Mouse (Mus musculus) cerebellum, postnatal 25 days (tissue): ENCODE measurements at regions not wholly inside any gene's neighbourhood (a gene's known extent, or its start where the extent isn't known, plus 50 kb on each side); places are given as distances from the start of the nearest gene placed in this dataset.
"Not testable (repeated sequence)": the region's sequence is repeated elsewhere in the genome, so short reads cannot be mapped to it uniquely, and the experiment has no call there.

Experiments
- DNase-seq, 2 experiments: peaks; one replicate each; pipeline ENCODE4 v3.0.0; 2021; ENCODE audit warnings: mixed read lengths in 2 of 2

DNA sequence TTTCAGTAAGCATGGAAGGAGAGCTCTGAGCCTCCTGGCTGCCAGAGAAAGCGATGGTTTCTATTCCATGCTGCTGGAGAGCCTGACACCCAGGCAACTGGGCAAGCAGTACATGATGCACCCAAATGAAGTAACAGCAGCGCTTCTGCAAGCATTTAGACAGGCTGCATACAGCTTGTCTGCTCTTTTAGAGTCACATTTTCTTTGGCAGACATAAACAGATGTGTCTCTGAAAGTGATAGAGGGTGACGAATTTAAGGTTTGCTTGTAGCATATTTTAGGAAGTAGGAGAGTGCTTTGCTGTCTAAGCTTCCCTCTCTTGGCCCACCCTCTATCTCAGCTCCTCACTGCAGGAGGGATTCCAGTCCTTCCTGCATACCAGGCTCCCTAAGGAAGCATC lies 384.0 kb upstream of the Klhl29 start:
- DNase-seq, result no peak

GRCm38 (mm10) chr12:5757766-5758165 lies 382.3 kb upstream of the Klhl29 start:
- DNase-seq, result no peak

DNA sequence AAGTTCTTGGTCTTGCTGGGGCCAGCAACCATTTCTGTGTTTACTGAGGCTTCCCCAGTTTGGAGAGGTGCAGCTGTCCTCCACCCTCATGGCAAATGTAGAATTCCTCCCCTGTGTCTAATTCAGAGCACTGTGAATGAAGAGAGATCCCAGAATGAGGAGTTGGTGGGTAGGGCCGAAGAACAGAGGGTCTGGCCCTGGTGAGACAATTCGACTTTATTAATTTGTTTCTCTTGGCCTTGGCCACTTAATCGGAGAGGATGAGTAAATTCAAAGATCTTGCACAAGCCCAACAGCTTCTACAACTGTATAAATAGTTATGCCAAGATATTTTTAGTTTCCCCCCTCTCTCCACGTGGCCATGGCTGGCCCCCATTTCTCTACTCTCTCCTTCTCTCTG lies 381.9 kb upstream of the Klhl29 start:
- no peak for DNase-seq

DNA sequence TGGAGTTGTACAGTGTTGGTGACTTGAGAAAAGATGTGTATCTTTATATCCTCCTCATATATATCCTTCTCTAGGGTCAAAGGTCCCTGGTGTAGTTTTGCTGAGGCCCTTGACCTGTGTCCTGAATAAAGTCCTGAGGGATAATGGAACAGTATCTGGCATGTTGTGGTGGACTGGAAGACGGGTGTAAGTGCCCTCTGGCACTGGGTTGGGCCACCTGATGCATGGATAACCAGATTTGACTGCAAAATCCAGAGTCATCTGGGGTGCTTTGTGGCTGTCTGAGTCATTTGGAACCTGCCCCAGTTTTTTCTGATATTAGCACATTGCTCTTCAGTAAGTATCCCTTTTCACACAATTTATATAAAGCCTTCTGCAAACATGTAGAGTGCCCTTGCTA lies 378.3 kb upstream of the Klhl29 start:
- no peak for DNase-seq

DNA sequence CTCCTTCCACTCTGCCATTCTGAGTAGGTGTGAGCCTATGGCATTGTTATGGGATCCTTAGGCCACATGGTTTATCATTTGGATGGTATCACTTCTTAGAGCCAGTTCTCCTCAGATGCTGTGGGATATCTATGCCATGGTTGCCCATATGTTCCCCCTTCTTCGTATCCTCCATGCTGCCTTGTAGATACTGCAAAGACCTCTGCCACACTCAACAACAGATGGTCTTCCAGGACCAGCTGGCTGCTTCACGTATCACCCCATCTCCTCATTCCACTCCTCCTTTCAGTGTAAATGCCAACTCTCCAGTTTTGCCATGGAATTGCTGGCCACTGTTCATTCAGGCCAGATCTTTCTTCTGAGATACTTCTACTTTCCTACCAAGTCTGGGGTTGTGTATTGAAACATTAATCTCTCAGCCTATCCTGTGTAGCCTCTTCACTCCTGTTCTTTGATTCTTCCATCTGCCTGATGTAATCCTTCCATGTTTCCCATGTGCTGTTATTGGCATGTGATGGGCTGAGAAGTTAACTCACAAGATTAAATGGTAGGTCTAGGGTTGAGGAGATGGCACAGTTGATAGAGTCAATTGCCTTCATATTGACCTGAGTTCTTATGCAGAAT lies 368.7 kb upstream of the Klhl29 start:
- DNase-seq, result no peak

GRCm38 (mm10) chr12:5736066-5736465 lies 360.6 kb upstream of the Klhl29 start:
- DNase-seq, result no peak

DNA sequence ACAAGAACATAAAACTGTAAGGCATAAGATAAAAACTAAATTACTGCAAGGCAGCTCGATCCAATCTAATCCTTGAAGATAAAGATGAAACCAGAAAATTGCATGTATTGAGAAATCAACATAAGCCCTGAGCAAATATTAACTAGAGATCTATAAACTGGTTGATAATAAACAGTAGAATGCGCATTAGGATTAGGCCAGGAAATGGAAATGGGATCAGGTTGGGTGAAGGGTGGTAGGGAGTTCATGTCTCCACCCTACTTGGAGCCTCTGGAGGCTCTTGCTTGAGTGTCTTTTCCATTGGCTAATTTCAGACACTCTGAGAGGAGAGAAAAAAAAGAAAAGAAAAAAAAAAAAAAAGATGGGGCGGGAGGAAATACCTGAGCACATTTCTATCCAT lies 359.4 kb upstream of the Klhl29 start:
- no peak for DNase-seq

DNA sequence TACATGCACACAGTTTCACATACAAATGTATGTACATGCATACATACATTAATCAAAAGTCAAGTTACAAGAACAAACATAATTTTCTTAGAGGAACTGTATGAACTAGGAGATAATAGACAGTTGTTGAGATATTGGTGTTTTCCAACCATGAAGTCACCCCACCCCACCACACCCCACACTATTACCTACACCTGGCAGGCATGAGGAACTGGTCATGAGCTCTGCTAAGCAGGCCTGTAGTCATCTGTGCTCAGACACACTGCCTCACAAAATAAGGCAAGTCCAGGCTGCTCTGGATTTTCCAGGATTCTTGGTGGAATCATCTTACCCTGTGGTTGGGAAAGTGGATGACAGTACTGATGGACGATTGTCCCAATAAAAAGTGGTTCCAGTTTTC lies 347.6 kb upstream of the Klhl29 start:
- no peak for DNase-seq

- not testable (repeated sequence) for DNase-seq
These were observed 342.0 kb upstream of the Klhl29 start for GRCm38 (mm10) chr12:5717527-5717926.

- DNase-seq, result no peak
These were observed 323.4 kb upstream of the Klhl29 start for GRCm38 (mm10) chr12:5698778-5699454.

DNA sequence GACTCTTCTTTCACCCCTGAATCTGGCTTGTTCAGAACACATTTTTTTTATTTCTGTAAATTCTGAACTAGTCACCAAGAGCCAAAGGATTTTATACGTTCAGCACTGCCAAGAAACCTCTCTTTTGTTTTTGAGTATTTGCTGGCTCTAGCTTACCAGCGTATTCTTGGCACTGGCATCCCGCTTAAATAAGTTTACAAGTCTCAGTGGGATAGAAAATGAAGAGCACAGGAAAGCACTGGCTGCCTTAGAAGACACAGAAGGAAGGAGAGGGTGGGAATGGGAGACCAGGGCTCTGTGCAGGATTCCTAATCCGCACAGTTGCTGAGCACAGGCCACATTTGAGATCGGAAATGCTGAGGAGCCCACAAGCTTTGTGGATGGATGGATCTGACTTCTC lies 306.7 kb upstream of the Klhl29 start:
- DNase-seq, result no peak

DNA sequence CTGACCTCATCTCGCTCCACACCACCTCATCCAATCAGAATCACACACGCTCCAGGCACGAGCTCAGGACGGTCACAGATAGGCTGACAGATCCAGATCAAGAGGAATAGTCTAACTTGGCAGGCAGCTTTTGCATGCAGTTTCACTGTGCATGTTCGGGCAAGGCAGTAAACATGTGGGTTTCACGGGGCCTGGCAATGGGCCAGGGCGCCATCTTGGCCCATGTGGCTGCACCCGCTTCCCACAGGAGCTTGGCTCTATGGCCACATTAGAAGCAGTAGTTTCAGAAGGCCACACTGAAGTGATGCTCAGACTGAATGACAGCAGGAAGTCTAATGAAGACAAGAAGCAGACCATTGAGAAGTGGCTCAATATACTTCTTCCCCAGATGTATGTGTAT lies 302.6 kb upstream of the Klhl29 start:
- DNase-seq, result peak; percentile 5 to 11

DNA sequence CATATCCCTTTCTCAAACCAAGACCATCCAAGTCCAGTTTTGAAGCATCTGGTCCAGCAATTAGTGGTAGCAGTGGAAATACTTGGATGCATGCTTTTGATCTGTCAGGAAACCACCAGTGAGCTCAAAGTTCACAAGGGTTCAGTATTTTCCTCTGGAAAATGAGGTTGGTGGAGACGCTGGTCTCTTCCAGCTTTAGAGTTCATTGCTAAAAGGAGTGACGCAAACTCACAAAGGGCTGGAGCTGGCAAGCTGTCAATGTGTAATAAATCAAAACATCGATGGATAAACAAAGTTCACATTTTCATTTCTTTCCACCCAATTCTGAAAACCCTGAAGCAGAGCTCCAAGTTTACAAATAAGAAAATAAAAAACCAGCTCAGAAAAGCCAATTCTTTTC lies 293.0 kb upstream of the Klhl29 start:
- no peak for DNase-seq

GRCm38 (mm10) chr12:5637571-5638275 lies 262.2 kb upstream of the Klhl29 start:
- DNase-seq, result no peak

DNA sequence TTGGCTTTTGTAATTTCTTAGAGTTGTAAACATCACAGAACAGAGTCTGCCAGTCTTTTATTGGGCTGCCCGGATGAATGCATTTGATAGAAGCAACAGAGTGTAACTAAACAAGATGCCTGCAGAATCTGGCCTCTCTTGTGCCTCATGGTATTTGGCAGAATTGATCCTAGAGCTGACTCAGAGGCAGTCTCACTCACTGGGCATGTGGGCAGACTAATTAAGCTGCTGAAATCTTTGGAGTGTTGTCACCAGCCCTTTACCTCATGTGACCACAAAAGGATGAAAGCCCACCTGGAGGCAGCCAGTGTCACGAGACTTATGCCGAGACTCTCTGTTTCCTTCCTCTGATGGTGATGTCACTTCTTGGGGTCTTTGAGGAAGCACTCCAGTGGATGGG lies 258.5 kb upstream of the Klhl29 start:
- DNase-seq, result no peak

GRCm38 (mm10) chr12:5601084-5601654 lies 225.7 kb upstream of the Klhl29 start:
- DNase-seq, result no peak

DNA sequence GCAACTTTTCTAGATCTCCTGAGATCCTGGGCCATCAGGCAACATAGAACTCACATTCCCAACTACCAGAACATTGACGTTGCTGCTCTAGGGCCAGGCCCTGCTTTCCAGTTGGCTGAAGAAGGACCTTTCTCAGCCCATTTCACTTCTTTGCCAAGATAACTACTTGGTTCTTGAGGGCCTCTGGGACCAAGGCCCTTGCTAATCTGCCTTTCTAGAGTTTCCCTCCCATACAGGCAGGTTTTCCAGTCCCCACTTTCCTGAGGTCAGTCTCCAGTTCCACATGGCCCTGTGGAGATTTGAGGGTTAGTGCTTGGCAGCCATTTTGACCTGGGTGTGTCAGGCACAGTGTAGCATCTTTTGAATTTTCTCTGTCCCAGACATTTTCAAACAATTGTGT lies 223.9 kb upstream of the Klhl29 start:
- no peak for DNase-seq

DNA sequence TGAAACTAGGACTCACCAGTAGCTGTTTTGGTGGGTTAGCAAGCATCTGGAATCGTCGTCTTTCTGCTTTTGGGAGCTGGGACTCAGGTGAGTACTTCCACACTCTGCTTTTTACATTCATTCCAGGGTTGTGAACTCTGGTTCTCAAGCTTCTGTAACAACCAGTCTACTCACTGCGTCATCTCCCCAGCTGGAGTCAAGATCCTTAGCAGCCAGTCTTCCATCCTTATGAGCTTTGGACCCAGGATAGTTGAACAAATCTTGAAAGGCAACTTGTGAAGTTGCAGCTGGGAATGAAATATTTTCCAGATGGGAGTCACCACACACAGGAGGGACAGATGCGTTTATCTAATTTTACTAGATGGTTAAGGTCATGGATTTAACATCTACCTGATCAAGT lies 223.5 kb upstream of the Klhl29 start:
- DNase-seq, result no peak

- no peak for DNase-seq
These were observed 197.3 kb upstream of the Klhl29 start for GRCm38 (mm10) chr12:5572831-5573230.

- no peak for DNase-seq
These were observed 193.5 kb upstream of the Klhl29 start for GRCm38 (mm10) chr12:5568941-5569340.

- DNase-seq, result no peak
These were observed 190.7 kb upstream of the Klhl29 start for GRCm38 (mm10) chr12:5566231-5566630.

- no peak for DNase-seq
These were observed 177.1 kb upstream of the Klhl29 start for GRCm38 (mm10) chr12:5552607-5553006.

GRCm38 (mm10) chr12:5551901-5552300 lies 176.4 kb upstream of the Klhl29 start:
- no peak for DNase-seq

DNA sequence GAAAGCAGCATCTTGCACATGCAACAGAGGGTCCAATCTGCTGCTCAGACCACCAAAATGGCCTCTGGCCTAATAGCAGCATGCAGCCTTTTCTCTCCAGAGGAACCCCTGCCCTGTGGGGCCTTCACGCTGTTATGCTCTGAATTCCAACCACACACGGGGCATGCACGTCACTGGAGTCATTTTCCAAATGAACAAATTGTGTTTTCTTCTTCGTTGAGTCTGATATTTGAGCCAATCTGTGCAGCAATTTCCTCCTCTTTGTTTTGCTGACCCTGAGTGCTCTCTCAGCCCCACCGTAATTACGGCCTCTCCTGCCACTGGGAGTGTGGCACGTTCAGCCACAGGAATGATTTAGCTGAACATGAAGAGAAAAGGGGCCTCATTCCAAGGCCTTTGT lies 174.3 kb upstream of the Klhl29 start:
- no peak for DNase-seq
